Mouse (Mus musculus): ENCODE results near the gene Serpinb3c.
"Not testable (repeated sequence)": the region's sequence is repeated elsewhere in the genome, so short reads cannot be mapped to it uniquely, and the experiment has no call there.

Gene Serpinb3c

GRCm38 (mm10) chr1:107278261-107278660 is at the start of gene Serpinb3c, which contains the start of gene Serpinb3b:
Gene Serpinb3c (minus strand): TSS chr1:107278371.
Gene Serpinb3b (minus strand): TSS chr1:107278361.
- not testable (repeated sequence) for DNase-seq (ENCODE audit: extremely low read depth, low read depth)

GRCm38 (mm10) chr1:107243170-107243569 is 35.0 kb downstream of the Serpinb3c start:
- peak; percentile 0 for DNase-seq (ENCODE audit: extremely low read depth, low read depth)

Measured in MEL-GATA-1-ER (cell line).